Mouse (Mus musculus): ENCODE results near the gene Dhx58.
"Not testable (repeated sequence)": the region's sequence is repeated elsewhere in the genome, so short reads cannot be mapped to it uniquely, and the experiment has no call there.

The Dhx58 gene

DNA sequence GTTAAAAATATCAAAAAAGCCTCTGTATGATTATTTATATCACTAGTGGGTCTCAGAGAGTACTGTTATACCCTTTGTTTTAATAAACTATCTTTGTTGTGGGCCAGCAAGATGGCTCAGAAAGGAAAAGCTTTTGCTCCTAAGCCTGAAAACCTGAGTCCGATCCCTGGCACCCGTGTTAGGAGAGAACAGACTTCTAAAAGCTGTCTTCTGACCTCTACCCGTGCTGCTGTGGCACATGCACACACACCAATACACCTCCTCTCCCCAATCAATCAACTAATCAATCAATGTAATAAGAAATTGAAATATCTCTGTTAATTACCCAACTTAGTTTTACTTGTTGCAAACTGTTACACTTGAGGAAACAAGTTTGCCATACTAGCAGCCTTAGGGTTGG is 3.4 kb downstream of the Dhx58 start:
- DNase-seq (ENCODE audit: low spot score): no peak

GRCm38 (mm10) chr11:100697921-100698320 is 6.2 kb downstream of the Dhx58 start:
- DNase-seq (ENCODE audit: low spot score): no peak

DNA sequence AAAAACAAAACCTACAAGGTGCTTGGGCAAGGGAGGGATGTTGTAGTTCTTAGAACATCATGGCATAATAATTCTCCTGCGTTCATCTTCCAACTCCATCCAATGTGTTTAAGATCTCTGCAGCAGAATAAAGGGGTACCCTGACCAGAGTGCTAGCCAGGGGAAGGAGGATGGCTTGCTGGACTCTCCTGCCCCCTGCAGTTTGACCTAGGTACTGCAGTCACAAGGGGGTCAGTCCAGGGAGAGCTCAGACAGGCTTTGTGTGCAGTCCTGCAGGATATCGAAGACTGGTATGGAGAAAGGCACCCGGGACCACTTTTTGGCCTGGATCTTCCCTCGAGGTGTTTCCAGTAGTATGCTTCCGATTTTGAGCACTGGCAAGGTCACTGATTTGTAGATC is 9.1 kb downstream of the Dhx58 start:
- DNase-seq (ENCODE audit: low spot score): no peak

- no peak for DNase-seq (ENCODE audit: low spot score)
Observed at GRCm38 (mm10) chr11:100693154-100693553, 10.9 kb downstream of the Dhx58 start.

GRCm38 (mm10) chr11:100692164-100692616 is 11.9 kb downstream of the Dhx58 start, which contains the start of gene Zfp385c:
TSS of gene Zfp385c (minus strand) at chr11:100692455.
- DNase-seq (ENCODE audit: low spot score): no peak

GRCm38 (mm10) chr11:100690389-100690788 is 13.7 kb downstream of the Dhx58 start:
- no peak for DNase-seq (ENCODE audit: low spot score)

DNA sequence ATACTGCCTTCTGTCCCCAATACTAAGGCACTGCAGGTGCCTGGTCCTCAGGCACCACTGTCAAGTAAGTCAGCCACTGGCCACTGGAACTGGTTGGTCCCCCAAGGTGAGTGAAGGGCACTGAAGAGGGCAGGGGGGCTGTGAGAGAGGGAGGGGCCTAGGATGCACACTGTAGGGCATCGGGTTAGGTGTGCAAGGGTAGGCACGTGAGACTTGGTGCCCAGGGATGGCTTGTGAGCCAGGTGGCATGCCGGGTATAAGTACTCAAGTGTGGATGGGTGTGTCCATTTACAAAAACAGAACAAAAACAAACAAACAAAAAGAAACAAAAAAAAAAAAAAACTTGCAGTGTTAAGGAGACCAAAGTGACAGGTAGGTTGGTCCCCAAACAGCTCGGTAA is 15.6 kb downstream of the Dhx58 start:
- no peak for DNase-seq (ENCODE audit: low spot score)

- DNase-seq (ENCODE audit: low spot score): no peak
Observed at GRCm38 (mm10) chr11:100687265-100687664, 16.8 kb downstream of the Dhx58 start.

- DNase-seq (ENCODE audit: low spot score): no peak
Observed at GRCm38 (mm10) chr11:100685371-100685770, 18.7 kb downstream of the Dhx58 start.

- no peak for DNase-seq (ENCODE audit: low spot score)
Observed at GRCm38 (mm10) chr11:100684084-100684483, 20.0 kb downstream of the Dhx58 start.

GRCm38 (mm10) chr11:100682526-100682925 is 21.5 kb downstream of the Dhx58 start:
- DNase-seq (ENCODE audit: low spot score): no peak

DNA sequence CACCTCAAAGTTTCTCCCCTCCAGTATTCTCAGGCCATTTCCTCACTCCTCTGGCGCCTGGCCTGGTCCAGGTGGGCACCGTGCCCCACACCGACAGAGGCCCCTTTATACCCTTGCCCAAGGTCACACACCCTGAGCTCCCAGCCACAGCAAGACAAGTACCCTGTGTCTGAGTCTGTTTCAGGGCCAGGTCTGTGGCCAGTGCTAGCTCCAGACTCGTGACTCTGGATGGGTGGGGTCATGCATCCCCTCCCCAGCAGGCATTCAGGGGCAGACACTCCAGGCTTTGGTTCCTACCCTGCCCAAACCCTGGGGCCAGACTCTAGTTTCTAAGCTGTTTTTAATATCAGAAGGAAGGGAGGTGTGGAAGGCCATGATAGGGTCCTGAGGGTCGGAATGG is 22.2 kb downstream of the Dhx58 start:
- DNase-seq (ENCODE audit: low spot score): no peak

GRCm38 (mm10) chr11:100677810-100678209 is 26.3 kb downstream of the Dhx58 start:
- DNase-seq (ENCODE audit: low spot score): no peak

GRCm38 (mm10) chr11:100673169-100673568 is 30.9 kb downstream of the Dhx58 start:
- DNase-seq (ENCODE audit: low spot score): no peak

DNA sequence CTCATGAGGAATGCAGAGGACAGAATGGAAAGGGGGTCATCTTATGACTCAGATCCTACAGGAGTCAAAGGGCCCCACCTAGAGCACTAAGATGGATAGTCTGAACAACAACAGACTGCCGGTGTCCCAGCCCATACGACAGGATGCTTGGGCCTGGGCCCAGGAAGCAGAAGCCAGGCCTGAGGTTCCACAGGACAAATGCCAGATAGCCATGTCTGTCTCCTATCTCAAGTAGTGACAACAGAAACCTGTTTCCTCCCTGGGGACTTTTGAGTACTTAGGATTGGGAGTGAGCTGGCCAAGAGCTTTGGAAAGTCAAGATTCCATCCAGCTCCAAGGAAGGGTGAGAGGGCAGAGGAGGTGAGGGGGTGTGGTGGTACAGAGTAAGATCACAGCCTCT is 32.1 kb downstream of the Dhx58 start:
- DNase-seq (ENCODE audit: low spot score): no peak

DNA sequence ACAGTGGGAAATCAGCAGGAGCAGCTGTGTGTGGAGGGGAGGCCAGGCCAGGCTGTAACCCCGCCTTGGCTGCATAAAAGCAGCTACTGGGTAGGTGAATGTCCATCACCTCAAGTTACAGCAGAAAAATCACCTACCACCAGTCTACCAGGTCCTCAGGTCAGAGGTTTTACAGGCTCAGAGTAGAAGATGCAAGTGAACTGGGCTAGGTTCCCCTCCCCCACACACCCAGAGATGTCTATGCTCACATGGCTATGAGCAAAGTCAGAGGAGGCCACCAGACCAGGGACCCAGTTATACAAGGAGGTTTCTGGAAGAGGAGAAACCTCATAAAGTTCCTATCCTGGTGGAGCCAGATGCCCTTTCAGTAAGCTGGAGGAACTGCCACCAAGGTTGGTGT is 33.0 kb downstream of the Dhx58 start:
- DNase-seq (ENCODE audit: low spot score): no peak

DNA sequence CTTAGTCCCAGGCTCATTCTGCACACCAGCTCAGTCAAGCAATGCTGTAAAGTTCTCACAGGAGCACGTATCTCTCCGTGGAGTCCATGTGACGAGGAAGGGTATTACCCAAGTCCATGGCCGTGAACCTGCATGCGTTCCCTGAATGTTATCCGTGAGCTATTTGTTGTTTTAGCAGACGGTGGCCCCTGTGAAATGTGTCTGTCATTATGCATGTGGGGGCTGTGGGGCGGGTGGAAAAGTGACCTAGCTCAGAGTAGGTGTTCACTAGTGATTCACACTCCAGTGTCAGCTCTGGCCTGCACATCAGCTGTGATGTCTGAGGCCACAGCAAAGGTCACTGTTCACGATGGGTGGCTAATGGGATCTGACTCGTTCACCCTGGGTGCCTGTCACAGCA is 44.3 kb downstream of the Dhx58 start:
- no peak for DNase-seq (ENCODE audit: low spot score)

- DNase-seq (ENCODE audit: low spot score): no peak
Observed at GRCm38 (mm10) chr11:100656458-100656857, 47.6 kb downstream of the Dhx58 start.

- not testable (repeated sequence) for DNase-seq (ENCODE audit: low spot score)
Observed at GRCm38 (mm10) chr11:100655589-100655988, 48.5 kb downstream of the Dhx58 start.

DNA sequence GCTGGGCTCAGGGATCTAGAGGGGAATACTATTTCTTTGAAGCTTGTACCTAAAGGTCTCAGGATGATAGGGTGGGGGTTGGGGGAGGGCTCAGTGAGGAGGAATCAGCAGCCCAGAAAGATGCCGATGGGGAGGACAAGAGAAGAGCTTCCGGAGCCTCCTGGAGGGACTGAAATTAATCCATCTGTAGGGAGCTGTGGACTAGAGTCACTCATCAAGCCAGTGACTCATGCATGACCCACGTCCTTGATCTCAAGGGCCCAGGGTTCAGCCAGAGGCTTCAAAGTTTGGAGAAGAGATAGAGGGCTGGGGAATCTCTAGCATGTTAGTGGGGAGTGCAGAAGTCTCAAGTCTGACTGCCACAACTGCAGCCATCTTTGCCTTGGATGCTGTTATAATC is 52.3 kb downstream of the Dhx58 start:
- DNase-seq (ENCODE audit: low spot score): no peak

GRCm38 (mm10) chr11:100651205-100651604 is 52.9 kb downstream of the Dhx58 start:
- DNase-seq (ENCODE audit: low spot score): no peak

DNA sequence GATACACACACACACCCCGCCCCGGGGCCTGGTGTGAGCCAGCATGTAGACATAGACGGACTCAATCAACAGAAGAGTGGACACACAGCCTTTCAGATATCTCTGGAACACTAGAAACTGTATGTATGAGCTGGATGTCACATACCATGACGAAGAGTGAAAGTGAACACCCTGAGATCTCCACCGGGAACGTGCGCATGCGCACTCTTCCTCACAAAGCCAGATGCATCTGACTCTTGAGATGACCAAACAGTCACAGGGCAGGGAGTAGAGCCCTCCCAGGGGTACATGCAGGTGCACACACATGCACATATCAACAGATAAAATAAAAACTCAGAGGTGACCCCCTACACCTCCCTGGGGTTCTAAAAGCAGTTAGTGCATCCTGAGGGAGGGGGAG is 55.7 kb downstream of the Dhx58 start:
- DNase-seq (ENCODE audit: low spot score): no peak

DNA sequence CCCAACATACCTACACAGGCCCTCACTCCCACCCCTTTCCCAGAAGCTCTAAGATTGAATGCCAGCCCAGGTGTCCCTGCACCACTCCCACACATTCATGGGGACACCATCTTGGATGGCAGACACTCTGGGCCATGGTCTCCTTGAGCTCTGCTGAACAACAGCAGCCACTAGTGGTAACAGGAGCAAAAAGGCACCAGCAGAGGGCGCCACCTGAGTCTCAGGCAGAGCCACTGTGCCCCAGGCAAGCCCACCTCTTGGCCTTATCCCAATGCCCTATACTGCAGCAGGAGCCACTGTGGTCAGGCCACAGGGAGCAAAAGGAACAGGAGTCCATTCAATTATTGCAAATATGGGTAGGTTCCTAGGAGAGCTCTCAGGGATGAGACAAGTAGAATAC is 57.8 kb downstream of the Dhx58 start:
- no peak for DNase-seq (ENCODE audit: low spot score)

All from urinary bladder, postnatal 10 days (tissue).